Mouse (Mus musculus): ENCODE data around the gene Xylt2.
"Not testable (repeated sequence)": the region's sequence is repeated elsewhere in the genome, so short reads cannot be mapped to it uniquely, and the experiment has no call there.

Xylt2 gene

DNA sequence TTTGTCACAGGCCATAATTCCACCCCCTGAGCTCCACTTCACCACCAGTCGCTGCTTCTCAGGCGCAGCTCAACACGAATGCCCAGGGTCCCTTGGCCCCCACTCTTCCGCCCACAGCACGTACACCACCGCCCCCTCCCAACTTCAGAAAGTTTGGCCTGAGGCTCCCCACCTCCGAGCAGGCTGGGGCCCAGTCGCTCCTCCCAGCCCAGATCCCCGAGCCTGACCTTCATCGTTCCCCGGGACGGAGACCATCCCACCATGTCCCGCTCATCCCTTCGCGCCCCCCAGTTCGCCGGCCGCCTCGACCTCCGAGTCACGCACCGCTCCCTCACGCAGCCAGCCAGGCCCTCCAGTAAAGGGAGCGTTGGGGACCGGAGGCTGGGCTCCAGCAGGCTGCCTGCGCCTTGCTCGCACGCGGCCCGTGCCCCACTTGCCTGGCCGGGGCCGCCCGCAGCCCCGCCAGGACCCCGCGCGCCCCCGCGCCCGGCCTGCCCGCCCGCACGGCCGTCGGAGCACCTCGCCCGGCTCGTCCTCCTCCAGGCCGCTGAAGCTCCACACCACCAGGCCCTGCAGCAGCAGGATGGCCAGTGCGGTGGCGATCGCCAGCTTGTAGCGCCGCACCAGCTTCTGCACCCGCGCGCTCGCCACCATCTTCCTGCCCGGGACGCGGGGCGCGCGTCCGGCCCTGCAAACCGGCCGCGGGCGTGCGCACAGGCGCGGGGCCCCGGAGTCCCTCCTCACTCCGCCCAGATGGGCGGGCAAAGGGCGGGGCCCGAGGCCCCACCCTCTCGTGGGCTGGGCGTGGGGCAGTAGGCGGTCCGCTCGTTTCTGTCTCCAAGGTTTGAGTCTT lies at the start of gene Xylt2:
Xylt2 (minus strand) TSS at position 762 of the 853 bp plus-strand sequence.
- DNase-seq (ENCODE audit: low spot score in 2 of 2), result peak; percentile 87 to 93

DNA sequence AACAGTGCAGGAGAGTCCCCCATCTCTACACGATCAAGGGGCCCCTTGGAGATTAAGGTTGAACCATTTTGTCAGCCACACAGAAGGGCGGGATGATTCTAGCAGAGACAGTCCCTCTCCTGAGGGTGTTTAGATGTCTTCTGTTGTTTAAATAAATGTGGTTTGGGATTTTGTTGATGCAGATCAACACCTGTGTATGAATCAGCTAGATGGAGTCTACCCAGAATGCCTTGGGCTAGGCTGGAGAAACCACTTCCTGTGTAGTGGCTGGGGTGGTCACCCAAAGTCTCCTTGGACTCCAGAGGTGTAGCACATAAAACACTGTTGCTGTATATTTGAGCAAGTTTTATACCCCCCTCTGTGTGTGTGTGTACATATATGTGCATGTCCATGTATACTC lies 41.9 kb upstream of the Xylt2 start:
- no peak for DNase-seq (ENCODE audit: low spot score in 2 of 2)

DNA sequence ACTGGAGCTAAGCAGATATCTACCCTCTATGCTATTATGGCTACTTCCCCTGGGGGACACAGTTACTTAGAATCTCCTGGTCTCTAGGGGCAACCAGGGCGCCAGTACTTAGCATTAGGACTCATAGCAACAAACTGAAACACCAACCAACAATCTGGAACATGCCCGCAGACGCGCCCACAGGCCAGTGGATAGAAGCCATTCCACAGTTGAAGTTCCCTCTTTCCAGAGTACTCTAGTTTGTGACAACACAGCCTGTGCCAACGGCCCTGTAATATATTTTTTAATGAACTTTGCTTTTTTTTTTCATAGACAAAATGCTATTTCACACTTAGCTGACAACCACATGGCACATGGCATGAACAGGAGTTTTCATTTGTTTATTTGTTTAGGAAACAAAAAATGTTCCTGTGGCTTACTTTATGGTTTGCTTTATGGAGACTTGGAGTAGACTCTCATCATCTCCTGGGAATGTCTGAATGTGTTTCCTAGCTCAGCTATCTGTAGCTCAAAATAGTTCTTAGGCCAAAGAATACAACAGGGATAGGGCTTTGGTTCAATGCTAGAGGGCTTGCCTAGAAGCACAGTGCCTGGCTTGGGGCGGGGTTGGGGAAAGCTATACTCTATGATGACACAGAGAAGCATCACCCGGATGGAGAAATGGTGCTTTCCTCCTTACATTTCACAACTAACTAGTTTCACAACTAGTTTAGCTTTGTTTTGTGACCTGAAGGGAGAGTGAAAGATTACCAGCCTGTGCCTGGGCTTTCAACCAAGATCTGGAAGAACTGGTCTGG lies 41.0 kb upstream of the Xylt2 start:
- no peak for DNase-seq (ENCODE audit: low spot score in 2 of 2)

DNA sequence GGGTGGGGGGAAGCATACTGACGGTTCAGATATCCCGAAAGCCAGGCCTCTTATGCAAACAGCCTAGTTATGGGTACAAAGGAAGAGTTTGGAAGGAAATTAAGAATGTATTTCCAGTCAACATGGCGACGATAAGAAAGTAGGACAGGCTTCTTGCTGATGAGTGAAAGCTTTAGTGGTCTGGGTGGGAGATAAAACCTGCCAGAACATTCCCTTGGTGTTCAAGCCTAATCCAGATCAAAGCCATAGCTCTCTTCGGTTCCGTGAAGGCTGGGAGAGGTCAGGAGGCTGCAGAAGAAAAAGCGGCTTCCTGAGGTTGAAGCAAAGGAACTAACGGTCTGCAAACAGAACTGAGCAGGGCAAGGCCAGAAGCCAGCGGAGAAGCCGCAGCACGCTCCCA lies 39.9 kb upstream of the Xylt2 start:
- no peak for DNase-seq (ENCODE audit: low spot score in 2 of 2)

DNA sequence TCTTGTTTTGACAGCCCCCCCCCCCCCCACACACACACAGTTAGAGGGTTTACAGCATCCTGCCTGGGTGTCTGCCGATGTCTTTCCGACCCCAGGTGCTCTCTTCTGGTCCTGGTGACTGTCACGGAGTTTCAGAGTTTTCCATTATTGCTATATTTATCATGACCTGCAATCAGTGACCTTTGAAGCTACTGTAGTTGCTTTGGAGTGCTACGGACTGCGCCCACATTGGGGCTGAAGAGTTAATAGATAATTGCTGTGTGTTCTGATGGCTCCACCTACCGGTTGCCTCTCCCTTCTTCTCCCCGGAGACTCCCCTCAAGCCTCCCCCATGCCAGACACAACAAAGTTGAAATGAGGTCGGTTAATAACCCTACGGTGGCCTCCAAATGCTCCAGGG lies 39.4 kb upstream of the Xylt2 start:
- no peak for DNase-seq (ENCODE audit: low spot score in 2 of 2)

DNA sequence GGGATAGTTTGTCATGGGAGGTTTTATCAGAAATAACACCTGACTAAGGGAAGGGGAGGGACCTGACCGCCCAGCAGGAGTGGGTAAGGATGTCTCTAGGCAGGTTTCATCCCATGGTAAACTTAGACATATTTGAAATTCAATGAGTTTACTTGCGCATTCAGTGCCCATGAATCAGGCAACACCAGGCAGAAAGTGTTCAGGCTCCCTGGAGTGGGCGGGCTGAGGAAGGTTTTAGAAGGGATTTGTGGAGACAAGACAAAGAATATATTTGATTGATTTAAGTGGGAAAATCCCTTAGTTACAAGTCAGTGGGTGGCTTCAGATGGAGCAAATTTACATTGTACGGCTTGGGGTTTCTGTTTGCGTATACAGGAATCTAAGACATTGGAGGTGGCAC lies 38.3 kb upstream of the Xylt2 start:
- DNase-seq (ENCODE audit: low spot score in 2 of 2), result no peak

DNA sequence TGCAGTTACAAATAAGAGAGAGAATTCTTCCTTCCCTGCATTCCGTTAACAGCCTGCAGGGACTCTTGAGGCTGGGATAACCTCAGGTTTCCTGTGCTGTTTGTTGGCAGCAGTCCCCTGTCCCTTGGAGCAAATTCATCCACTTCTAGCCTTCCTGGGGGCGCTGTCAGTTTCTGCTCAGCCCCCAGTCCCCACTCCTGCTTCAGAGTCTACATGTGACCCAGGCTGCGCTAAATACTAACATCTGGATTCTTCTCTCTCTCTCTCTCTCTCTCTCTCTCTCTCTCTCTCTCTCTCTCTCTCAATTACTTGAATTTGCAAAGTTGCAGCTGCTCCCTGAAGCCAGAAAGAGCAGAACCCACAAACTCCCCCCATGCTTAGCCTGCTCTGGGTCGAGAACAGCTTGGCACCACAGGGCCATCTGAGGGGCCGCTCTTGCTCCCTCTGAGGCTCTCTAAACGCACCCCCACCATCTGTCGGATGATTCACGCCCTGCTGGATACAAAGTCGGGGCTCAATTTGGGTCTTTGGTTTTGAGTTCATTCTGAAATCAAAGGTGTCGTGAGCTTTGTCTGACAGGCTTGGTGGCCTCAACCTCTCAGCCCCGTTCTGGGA lies 36.0 kb upstream of the Xylt2 start:
- DNase-seq (ENCODE audit: low spot score in 2 of 2), result no peak

DNA sequence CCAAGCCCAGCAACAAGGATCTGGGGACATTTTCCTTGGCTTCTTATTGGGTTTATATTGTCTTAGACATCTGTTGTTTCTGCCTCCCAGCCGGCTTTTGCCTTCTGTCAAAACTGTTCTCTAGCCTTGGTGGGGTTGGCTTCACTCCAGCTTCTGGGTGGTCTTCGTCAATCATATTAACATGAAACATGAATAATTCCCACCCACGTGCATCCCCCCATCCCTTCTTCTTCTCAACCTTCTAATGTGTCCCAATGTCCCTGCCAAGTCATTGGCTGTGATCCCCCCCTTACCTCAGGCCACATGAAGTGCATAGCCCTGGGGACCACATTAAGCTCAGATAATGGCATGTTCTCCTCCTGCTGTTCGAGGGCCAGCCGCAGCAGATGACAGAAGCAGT lies 27.2 kb upstream of the Xylt2 start, which contains the start of gene Gm11541:
Gm11541 (minus strand) TSS at position 28 of the 400 bp plus-strand sequence.
- no peak for DNase-seq (ENCODE audit: low spot score in 2 of 2)

DNA sequence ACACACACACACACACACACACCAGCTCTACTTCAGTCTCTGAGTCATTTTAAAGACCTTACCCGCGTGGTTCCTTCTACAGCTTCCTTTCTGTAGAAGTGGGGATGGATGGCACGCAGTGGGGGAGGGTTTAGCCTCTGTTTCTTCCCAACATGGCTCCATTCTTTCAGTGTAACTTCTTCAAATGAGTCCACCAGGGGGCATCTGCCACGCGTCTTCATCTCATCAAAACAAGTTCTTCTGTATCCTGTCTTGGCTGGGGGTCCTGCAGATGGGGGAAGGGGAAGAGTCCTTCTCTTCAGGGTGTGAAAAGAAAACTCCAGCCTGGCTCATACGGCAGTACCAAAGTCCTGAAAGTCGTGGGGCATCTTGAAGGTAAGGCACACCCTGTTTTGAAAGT lies 26.7 kb upstream of the Xylt2 start:
- no peak for DNase-seq (ENCODE audit: low spot score in 2 of 2)

DNA sequence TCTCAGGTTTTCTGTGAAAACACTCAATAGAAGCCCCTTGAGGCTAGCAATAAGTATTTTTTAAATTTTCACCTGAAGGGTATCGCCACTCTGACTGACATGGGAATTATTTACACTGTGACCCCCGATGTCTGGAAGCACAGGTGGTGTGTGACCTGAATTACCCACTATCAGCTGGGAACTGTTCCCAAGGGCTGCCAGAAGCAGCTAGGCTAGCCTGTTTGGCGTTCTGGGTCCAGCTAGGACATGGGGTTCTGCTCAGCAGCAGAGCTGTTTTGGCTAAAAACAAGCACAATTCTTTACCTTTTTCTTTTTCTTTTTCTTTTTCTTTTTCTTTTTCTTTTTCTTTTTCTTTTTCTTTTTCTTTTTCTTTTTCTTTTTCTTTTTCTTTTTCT lies 24.9 kb upstream of the Xylt2 start:
- no peak for DNase-seq (ENCODE audit: low spot score in 2 of 2)

DNA sequence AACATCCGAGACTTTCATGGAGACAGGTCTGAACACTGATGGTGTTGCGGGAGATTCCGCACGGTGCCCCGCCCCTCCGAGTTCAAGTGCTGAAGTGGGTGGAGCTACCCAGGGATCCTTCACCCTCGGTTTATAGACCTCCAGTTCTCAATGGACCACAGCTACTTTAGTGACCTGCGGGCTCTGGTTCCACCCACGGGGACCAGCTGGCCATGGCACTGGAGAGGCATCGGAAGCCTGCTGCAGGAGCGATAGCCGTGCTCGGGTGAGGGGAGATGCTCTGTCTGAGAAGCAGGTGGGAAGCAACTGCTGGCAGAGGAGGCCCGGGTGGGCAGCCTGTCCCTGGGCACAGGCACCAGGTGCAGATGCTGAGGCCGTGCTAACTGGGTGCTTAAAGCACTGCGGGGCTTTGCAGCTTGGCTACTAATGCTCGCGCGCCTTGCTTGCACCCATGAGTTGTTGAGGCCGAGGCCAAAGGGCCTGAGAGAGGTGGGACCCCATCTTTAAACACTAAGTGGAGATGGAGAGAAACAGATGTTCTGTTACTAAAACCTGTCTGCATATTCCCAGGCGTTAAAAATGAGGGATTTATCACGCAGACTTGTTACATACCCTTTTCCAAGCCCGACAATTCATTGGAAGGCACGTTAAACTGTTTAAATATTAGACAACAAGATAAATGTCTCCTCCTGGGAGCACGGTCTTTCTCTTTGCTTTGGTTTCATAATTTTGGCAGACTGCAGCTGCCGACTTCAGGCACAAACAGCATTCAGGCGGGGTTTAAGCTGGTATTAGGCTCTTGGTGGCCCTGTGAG lies 24.3 kb upstream of the Xylt2 start:
- no peak for DNase-seq (ENCODE audit: low spot score in 2 of 2)

DNA sequence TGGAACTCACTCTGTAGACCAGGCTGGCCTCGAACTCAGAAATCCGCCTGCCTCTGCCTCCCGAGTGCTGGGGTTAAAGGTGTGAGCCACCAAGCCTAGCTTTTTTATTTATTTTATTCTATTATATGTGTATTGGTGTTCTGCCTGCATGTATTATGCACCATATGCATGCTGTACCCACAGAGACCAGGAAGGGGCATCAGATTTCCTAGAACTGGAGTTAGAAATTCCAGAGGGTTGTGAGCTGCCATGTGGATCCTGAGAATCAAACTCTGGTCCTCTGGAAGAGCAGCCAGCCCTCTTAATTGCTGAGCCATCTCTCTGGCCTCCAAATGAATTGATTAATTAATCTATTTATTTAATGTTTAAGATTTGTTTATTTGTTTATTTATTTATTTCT lies 22.1 kb upstream of the Xylt2 start:
- DNase-seq (ENCODE audit: low spot score in 2 of 2), result no peak

DNA sequence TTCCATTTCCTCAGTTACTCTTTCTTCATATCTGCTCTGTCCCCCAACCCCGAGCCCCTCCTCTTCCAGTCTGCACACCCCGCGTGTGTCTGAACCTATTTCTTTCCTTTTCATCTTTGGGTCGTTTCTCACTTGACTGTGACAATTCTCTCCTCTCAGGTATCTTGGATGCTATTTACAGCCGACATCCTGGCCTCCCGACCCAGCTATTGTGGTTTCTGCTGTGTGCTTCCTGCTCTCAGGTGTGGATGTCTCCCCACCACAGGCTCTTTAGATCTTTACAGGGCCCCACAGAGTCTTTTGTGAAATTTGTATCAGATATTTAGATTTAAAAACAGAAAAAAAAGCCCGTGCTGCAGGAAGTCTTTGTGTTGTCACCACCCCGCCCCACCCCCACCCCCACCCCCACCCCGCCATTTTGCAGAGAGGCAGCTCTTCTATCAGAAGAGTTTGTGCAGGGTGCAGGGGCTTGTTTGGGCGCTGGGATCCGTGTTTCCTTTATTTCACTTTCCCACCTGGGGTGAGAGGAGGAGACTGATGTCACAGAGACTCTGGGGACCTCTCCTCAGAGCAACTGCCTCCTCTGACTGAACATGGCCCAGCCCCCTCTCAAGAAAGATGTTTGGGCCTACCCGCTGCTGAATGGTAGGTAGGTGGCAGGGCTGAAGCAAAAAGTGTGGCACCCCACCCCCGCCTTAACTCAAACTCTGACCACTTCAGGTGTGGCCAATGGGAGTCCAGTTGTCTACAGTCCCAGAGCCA lies 20.6 kb upstream of the Xylt2 start:
- no peak for DNase-seq (ENCODE audit: low spot score in 2 of 2)

DNA sequence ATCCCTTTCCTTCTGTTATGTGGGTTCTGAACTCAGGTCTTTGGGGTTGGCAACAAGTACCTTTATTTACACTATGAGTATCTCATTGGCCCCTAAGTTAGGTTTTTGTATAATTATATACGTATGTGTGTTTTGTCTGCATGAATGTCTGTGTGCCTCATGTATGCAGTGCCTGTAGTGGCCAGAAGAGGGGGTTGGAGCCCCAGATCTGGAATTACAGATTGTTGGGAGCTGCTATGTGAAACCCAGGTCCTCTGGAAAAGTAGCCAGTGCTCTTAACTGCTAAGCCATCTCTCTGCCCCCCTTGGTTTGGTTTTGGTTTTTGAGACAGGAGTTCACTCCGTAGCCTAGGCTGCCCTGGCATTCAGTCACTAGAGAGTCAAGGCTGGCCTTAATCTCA lies 19.8 kb upstream of the Xylt2 start:
- no peak for DNase-seq (ENCODE audit: low spot score in 2 of 2)

DNA sequence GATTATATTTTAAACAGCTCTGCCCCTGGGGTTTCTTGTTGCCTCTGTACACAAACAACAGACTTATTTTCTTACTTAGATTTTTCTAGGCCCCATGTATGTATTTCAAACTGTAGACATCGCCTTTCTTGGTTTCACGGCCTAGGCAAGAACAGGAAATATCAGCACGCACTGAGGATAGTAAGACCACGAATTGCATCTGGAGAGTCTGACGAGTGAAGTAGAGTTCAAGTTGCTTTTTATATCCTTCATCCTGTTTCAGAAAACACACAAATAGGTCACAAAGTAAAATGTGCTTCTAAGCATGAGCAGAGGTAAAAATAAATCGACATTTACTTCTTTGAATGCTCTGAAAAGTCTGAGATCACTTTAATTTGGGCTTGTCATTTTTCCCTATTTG lies 18.2 kb upstream of the Xylt2 start:
- no peak for DNase-seq (ENCODE audit: low spot score in 2 of 2)

DNA sequence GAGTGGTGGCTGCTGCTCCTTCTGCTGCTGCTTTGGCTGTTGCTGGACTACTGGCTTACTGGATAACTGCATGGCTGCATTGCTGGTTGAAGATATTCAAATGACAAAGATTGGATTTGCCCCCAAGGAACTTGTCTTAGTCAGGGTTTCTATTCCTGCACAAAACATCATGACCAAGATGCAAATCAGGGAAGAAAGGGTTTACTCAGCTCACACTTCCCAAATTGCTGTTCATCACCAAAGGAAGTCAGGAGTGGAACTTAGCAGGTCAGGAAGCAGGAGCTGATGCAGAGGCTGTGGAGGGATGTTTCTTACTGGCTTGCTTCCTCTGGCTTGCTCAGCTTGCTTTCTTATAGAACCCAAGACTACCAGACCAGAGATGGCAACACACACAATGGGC lies 15.2 kb upstream of the Xylt2 start:
- DNase-seq (ENCODE audit: low spot score in 2 of 2), result not testable (repeated sequence)

DNA sequence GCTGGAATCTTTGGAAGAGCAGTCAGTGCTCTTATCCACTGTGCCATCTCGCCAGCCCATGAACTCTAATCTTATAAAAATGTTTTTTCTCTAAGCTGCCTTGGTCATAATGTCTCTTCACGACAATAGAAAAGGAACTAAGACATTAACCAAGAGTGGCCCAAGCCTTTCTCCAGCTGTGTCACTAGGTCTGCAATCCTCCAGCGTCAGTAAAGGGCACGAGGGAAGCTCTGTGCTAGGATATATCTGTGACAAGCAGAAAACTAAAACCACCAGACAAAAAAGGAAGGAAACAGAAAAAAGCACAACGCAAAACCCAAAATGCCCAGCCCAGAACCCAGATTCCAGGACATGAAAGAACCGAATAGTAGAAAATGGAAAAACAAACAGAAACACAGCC lies 9.9 kb upstream of the Xylt2 start:
- no peak for DNase-seq (ENCODE audit: low spot score in 2 of 2)

DNA sequence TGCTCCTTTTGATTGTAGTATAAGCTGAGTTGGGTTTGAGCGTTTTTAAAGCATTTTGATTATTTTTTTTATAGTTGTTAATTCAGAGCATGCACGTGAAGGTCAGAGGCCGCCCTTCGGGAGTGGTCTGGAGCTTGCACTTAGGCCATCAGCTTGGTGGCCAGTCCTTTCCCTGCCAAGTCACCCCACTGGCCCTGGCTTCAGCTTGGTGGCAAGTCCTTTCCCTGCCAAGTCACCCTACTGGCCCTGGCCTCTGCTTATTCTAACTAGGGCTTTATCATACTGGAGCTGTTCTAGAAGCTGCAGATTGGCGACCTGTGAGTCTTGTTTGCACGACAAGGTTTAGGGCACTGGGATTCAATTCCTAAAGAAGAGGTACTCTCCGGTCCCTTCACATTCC lies 5.1 kb upstream of the Xylt2 start:
- DNase-seq (ENCODE audit: low spot score in 2 of 2), result no peak

DNA sequence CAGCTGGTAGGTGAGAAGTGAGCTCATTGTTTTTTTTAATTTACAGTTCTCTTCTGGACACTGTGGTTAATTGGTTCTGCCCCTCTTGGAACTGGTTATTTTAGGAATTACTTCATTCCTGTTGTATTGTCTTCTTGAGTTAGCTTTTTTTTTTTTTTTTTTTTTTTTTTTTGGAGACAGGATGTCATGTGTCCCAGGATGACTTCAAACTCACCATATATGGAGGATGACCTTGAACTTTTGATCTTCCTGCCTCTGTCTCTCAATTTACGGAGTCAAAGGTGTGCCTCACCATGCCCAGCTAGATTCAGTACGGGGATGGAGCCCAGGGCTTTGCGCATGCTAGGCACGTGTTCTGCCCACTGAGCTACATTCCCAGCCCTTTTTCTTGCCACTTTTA lies 4.3 kb upstream of the Xylt2 start:
- no peak for DNase-seq (ENCODE audit: low spot score in 2 of 2)

DNA sequence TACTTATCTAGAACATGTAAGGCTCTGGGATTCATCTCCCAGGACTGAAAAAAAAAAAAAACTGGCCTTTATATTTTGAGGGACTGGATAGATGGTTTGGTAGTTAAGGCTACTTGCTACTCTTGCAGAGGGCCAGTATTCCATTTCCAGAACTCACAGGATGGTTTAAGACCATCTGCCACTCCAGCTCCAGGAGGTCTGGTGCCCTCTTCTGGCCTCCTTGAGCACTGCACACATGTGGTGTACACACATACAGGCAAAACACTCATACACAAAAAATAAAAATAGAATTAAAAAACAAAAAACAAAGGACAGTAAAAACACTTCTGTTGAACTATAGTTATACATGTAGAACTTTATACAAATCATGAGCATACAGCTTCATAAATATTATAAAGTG lies 3.3 kb upstream of the Xylt2 start:
- DNase-seq (ENCODE audit: low spot score in 2 of 2), result no peak

DNA sequence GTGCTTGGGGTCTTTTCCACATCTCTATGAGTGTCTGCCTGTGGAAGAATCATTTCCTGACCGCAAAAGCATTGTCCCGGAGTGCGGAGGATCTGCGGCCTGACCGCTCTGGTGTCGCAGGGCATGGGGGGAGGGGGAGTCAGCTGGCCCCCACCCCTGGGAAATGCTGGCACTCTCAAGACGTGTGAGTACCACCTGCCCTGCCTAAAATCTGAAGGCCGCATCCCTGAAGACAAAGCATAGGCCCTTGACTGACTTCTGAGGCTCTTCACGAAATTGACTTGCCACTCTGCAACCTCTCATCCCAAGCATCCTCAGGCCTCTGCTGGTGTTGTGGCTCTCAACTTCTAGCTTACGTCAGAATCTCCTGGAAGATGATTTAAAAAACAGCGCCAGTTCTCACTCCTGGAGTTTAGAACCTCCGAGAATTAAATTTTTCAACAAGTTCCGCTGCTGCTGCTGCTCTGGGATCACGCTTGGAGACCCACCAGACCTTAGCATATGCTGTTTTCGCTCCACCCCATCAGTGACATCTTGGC lies 361 bp upstream of the Xylt2 start:
- no peak for DNase-seq (ENCODE audit: low spot score in 2 of 2)

All from urinary bladder, adult 18-20 months (tissue).